Comparison of ENCODE assay signal across 18 mouse cellular contexts in genomic region chr10:108601672-108602412, GRCm38 (mm10).
DNase-seq lines count a peak whose midpoint lies in the region; ATAC-seq and TF ChIP-seq lines count a peak whose summit lies in the region.
"Had no signal": no experiment of that assay in that cellular context is flagged by ENCODE, and none has a peak within 500 bp of the region (broad histone marks: within the 10 kb centered on the region; RNA-seq: fewer than 3 reads in every experiment).

No protein-coding gene starts in this region.

- peak; percentile 58; the same call in 1 of the 2 replicates for ATAC-seq in forebrain, embryonic 14.5 days
- ATAC-seq in forebrain, embryonic 12.5 days (ENCODE audit: low FRiP score) = no peak
- ATAC-seq in G1E (ENCODE audit: extremely low read depth, insufficient number of reproducible peaks, low FRiP score, poor library complexity, severe bottlenecking) = peak; percentile 66
- ATAC-seq in heart, embryonic 15.5 days (replicated peaks; ENCODE audit: insufficient number of reproducible peaks, insufficient read depth, low FRiP score, low read depth) = 0 out of 2 replicates have a peak, but pooled peaks have one; percentile 27

- no peaks in the 10 kb centered on the region for H3K27me3 ChIP-seq in forebrain, embryonic 14.5 days (replicated peaks; ENCODE audit: control insufficient read depth, insufficient read depth, low read length)
- H3K27me3 ChIP-seq in forebrain, embryonic 12.5 days = no peaks in the 10 kb centered on the region
- H3K27me3 ChIP-seq in G1E (ENCODE audit: insufficient read depth, low read length) = no peaks in the 10 kb centered on the region
- H3K27me3 ChIP-seq in heart, embryonic 15.5 days = no peaks in the 10 kb centered on the region
- H3K27me3 ChIP-seq: limb, embryonic 15.5 days; midbrain, embryonic 12.5 days; neural tube, embryonic 12.5 days had no signal

- TF ChIP-seq CTCF in G1E (IDR thresholded peaks at IDR 0.05; ENCODE audit: low read depth, low read length) = no peak
- TF ChIP-seq CTCF in lung, adult 2 months (IDR thresholded peaks at IDR 0.05; ENCODE audit: insufficient read depth, low read length) = no peak

- H3K9me3 ChIP-seq in forebrain, embryonic 14.5 days (replicated peaks; ENCODE audit: control insufficient read depth, low read length) = peaks cover 3% of the 10 kb centered on the region; the same call in 1 of the 2 replicates
- H3K9me3 ChIP-seq in forebrain, embryonic 12.5 days = peaks cover 11% of the 10 kb centered on the region
- peaks cover 6% of the 10 kb centered on the region for H3K9me3 ChIP-seq in G1E (replicated peaks)
- 0 out of 2 replicates have a peak, but pooled peaks cover 3% of the 10 kb centered on the region for H3K9me3 ChIP-seq in heart, embryonic 15.5 days (replicated peaks)
- H3K9me3 ChIP-seq: limb, embryonic 15.5 days had no signal

- WGBS in forebrain, embryonic 14.5 days = 85% methylated on average over 8 of the region's 8 CpGs
- 92% methylated on average over 8 of the region's 8 CpGs for WGBS in forebrain, embryonic 12.5 days
- WGBS in heart, embryonic 15.5 days = 31% methylated on average over 8 of the region's 8 CpGs
- 37% methylated on average over 8 of the region's 8 CpGs for WGBS in lung, adult 2 months

- no peaks in the 10 kb centered on the region for H3K36me3 ChIP-seq in forebrain, embryonic 14.5 days (ENCODE audit: control insufficient read depth, insufficient read depth, low read length)
- no peaks in the 10 kb centered on the region for H3K36me3 ChIP-seq in forebrain, embryonic 12.5 days (replicated peaks)
- no peaks in the 10 kb centered on the region for H3K36me3 ChIP-seq in G1E (replicated peaks)
- no peaks in the 10 kb centered on the region for H3K36me3 ChIP-seq in heart, embryonic 15.5 days
- H3K36me3 ChIP-seq: limb, embryonic 15.5 days; midbrain, embryonic 12.5 days had no signal

- peak overlapping the region; percentile 14; the same call in 1 of the 2 replicates for H3K27ac ChIP-seq in forebrain, embryonic 14.5 days (ENCODE audit: low read depth, low read length)
- no peak overlapping the region for H3K27ac ChIP-seq in forebrain, embryonic 12.5 days
- 0 out of 2 replicates have a peak overlapping the region, but pooled peaks have one; percentile 31 for H3K27ac ChIP-seq in heart, embryonic 15.5 days
- H3K27ac ChIP-seq: embryonic facial prominence, embryonic 10.5 days; limb, embryonic 15.5 days; midbrain, embryonic 12.5 days; neural tube, embryonic 12.5 days had no signal

- no peak overlapping the region for H3K4me3 ChIP-seq in forebrain, embryonic 14.5 days (ENCODE audit: low read depth, low read length)
- H3K4me3 ChIP-seq in forebrain, embryonic 12.5 days (replicated peaks) = no peak overlapping the region
- H3K4me3 ChIP-seq in G1E (ENCODE audit: low read depth, low read length) = no peak overlapping the region
- no peak overlapping the region for H3K4me3 ChIP-seq in heart, embryonic 15.5 days
- H3K4me3 ChIP-seq in lung, adult 2 months (replicated peaks; ENCODE audit: extremely low read depth, low read depth, low read length) = no peak overlapping the region
- H3K4me3 ChIP-seq: embryonic facial prominence, embryonic 10.5 days; limb, embryonic 15.5 days; midbrain, embryonic 12.5 days; neural tube, embryonic 12.5 days had no signal

- no peaks in the 10 kb centered on the region for H3K4me1 ChIP-seq in forebrain, embryonic 14.5 days (ENCODE audit: control insufficient read depth, insufficient read depth, low read length)
- H3K4me1 ChIP-seq in forebrain, embryonic 12.5 days = no peaks in the 10 kb centered on the region
- H3K4me1 ChIP-seq in G1E (ENCODE audit: insufficient read depth, low read depth, low read length) = peaks cover 8% of the 10 kb centered on the region
- H3K4me1 ChIP-seq in heart, embryonic 15.5 days (replicated peaks) = peaks cover 10% of the 10 kb centered on the region
- H3K4me1 ChIP-seq in lung, adult 2 months (ENCODE audit: control insufficient read depth, insufficient read depth, low read length) = no peaks in the 10 kb centered on the region
- H3K4me1 ChIP-seq: embryonic facial prominence, embryonic 10.5 days; limb, embryonic 15.5 days; midbrain, embryonic 12.5 days; neural tube, embryonic 12.5 days had no signal

- no peak overlapping the region for H3K4me2 ChIP-seq in forebrain, embryonic 14.5 days (ENCODE audit: low read length)
- no peak overlapping the region for H3K4me2 ChIP-seq in forebrain, embryonic 12.5 days
- H3K4me2 ChIP-seq in heart, embryonic 15.5 days = peak overlapping the region; percentile 32
- H3K4me2 ChIP-seq: limb, embryonic 15.5 days; midbrain, embryonic 12.5 days; neural tube, embryonic 12.5 days had no signal

- TF ChIP-seq POLR2A in lung, adult 2 months (IDR thresholded peaks at IDR 0.05; ENCODE audit: borderline replicate concordance, extremely low read depth, low read depth, low read length) = no peak

- H3K9ac ChIP-seq in forebrain, embryonic 14.5 days (ENCODE audit: low read length) = no peak overlapping the region
- no peak overlapping the region for H3K9ac ChIP-seq in forebrain, embryonic 12.5 days
- no peak overlapping the region for H3K9ac ChIP-seq in heart, embryonic 15.5 days
- H3K9ac ChIP-seq: limb, embryonic 15.5 days; midbrain, embryonic 12.5 days; neural tube, embryonic 12.5 days had no signal

- peak; percentile 39 for DNase-seq in forebrain, embryonic 14.5 days (ENCODE audit: low spot score)
- peak; percentile 40 for DNase-seq in layer of hippocampus, adult 11-12 months (ENCODE audit: low spot score)
- DNase-seq in layer of hippocampus, postnatal 10 days (ENCODE audit: low spot score in 2 of 2) = no peak
- DNase-seq in G1E (ENCODE audit: low spot score) = no peak
- DNase-seq in lung, adult 2 months = no peak
- no peak for DNase-seq in cerebellum, adult 11 months
- DNase-seq: cerebellum, adult 9-11 months; gastrocnemius, postnatal 10 days; kidney, adult 11 months; kidney, postnatal 36 days; lung, postnatal 36 days; thymus, postnatal 4 days had no signal

Comparison
In these comparisons a context has a peak if more than half of its experiments do, and no peak if none do; other contexts are left out.
1. DNase-seq: peak in forebrain, embryonic 14.5 days (single experiment) and layer of hippocampus, adult 11-12 months (single experiment); none in layer of hippocampus, postnatal 10 days (0 of 2), G1E (single experiment), lung, adult 2 months (single experiment) and cerebellum, adult 11 months (single experiment).